Mouse (Mus musculus) bone marrow, adult 2 months (tissue): Measurements from ENCODE around the gene Fgfr2. TPM values are rescaled to one million over a fixed set of nuclear protein-coding genes. Genes with fewer than 3 reads are reported as not detected.

Source experiments
- H3K27ac ChIP-seq: fragments of 200-500 bp; 2 replicates; pipeline ENCODE4 v1.5.1; 2012; ENCODE audit warnings: low read depth, mild to moderate bottlenecking, control low read depth, inconsistent platforms, low read length; ENCODE audit not compliant: control insufficient read depth, poor library complexity, insufficient read depth
- H3K4me1 ChIP-seq: fragments of 200-500 bp; 2 replicates; pipeline ENCODE4 v1.6.1; 2011; ENCODE audit warnings: low read length; ENCODE audit not compliant: control insufficient read depth, insufficient read depth
- H3K4me3 ChIP-seq: fragments of 200-500 bp; replicated peaks from 2 replicates; pipeline ENCODE3; 2011; ENCODE audit warnings: mild to moderate bottlenecking, low read depth, low read length, control low read depth; ENCODE audit not compliant: control insufficient read depth
- CTCF ChIP-seq: fragments of 200-500 bp; IDR thresholded peaks from 2 replicates; pipeline ENCODE4 v1.5.1; 2011; ENCODE audit warnings: low read length, control low read depth; ENCODE audit not compliant: control insufficient read depth, insufficient read depth
- POLR2A ChIP-seq: fragments of 200-500 bp; IDR thresholded peaks from 2 replicates; pipeline ENCODE4 v1.6.1; 2011; ENCODE audit warnings: low read depth, mild to moderate bottlenecking, control low read depth, low read length, borderline replicate concordance; ENCODE audit not compliant: control insufficient read depth
- WGBS: fragments of 180-500 bp; shearing (Covaris S2); methylation state at CpG from one replicate; pipeline ENCODE4 v1.1.7; 2018; 5-methylcytosine and 5-hydroxymethylcytosine counted together
- polyA plus RNA-seq: library from polyadenylated mRNA; stranded (reverse); fragments of >200 nt; gene quantifications from 2 replicates; pipeline ENCODE4 v1.2.4, GENCODE M21; 2011; ENCODE audit warnings: low replicate concordance; ENCODE audit not compliant: missing spikeins, insufficient read depth, insufficient read length

Fgfr2 gene
- polyA plus RNA-seq, 1 experiment, result 8.2 TPM

- WGBS, result 83% methylated on average over 8 of the region's 8 CpGs
- no peak overlapping the region for H3K4me3 ChIP-seq
- no peak for TF ChIP-seq CTCF
- no peaks in the 10 kb centered on the region for H3K4me1 ChIP-seq
- H3K27ac ChIP-seq, result no peak overlapping the region
These were observed 886.4 kb downstream of the Fgfr2 start for GRCm38 (mm10) chr7:132236789-132237188.

GRCm38 (mm10) chr7:132234250-132234649 lies 888.9 kb downstream of the Fgfr2 start:
- TF ChIP-seq POLR2A (no peak), CTCF (no peak)
- 89% methylated on average over 3 of the region's 3 CpGs for WGBS
- Histone ChIP-seq H3K4me3 (no peak overlapping the region), H3K4me1 (no peaks in the 10 kb centered on the region), H3K27ac (no peak overlapping the region)

- H3K4me3 ChIP-seq, result no peak overlapping the region
- 84% methylated on average over 4 of the region's 4 CpGs for WGBS
These were observed 889.4 kb downstream of the Fgfr2 start for GRCm38 (mm10) chr7:132233732-132234131.

GRCm38 (mm10) chr7:132232937-132233336 lies 890.2 kb downstream of the Fgfr2 start:
- TF ChIP-seq CTCF (no peak), POLR2A (no peak)
- 43% methylated on average over 2 of the region's 2 CpGs for whole genome bisulfite sequencing
- H3K4me3 ChIP-seq, result no peak overlapping the region
- no peak overlapping the region for H3K27ac ChIP-seq
- H3K4me1 ChIP-seq, result no peaks in the 10 kb centered on the region

More at GRCm38 (mm10) chr7:132233732-132234131, 889.4 kb downstream of the Fgfr2 start:
- Histone ChIP-seq H3K4me1 (no peaks in the 10 kb centered on the region), H3K27ac (no peak overlapping the region)
- TF ChIP-seq POLR2A (no peak), CTCF (no peak)

- Histone ChIP-seq H3K27ac (no peak overlapping the region), H3K4me1 (no peaks in the 10 kb centered on the region), H3K4me3 (no peak overlapping the region)
- TF ChIP-seq POLR2A, result no peak
- TF ChIP-seq CTCF, result no peak
- 73% methylated on average over 3 of the region's 3 CpGs for WGBS
These were observed 891.7 kb downstream of the Fgfr2 start for GRCm38 (mm10) chr7:132231476-132231875.

GRCm38 (mm10) chr7:132230961-132231360 lies 892.2 kb downstream of the Fgfr2 start:
- WGBS, result 72% methylated on average over 3 of the region's 3 CpGs
- no peaks in the 10 kb centered on the region for H3K4me1 ChIP-seq
- H3K27ac ChIP-seq, result no peak overlapping the region
- H3K4me3 ChIP-seq, result no peak overlapping the region
- TF ChIP-seq CTCF (no peak), POLR2A (no peak)

- 65% methylated on average over 8 of the region's 8 CpGs for WGBS
- H3K4me1 ChIP-seq, result no peaks in the 10 kb centered on the region
- no peak for TF ChIP-seq CTCF
- TF ChIP-seq POLR2A, result no peak
- no peak overlapping the region for H3K4me3 ChIP-seq
- H3K27ac ChIP-seq, result no peak overlapping the region
These were observed 896.0 kb downstream of the Fgfr2 start for GRCm38 (mm10) chr7:132227075-132227640.

- Histone ChIP-seq H3K4me3 (no peak overlapping the region), H3K4me1 (no peaks in the 10 kb centered on the region), H3K27ac (no peak overlapping the region)
- 67% methylated on average over 6 of the region's 6 CpGs for WGBS
- TF ChIP-seq POLR2A, result no peak
- TF ChIP-seq CTCF, result peak; percentile 69
These were observed 896.6 kb downstream of the Fgfr2 start for GRCm38 (mm10) chr7:132226379-132227074.
